Mouse (Mus musculus) CH12.LX (cell line): ENCODE measurements around the gene Nek4. TPM values are rescaled to one million over a fixed set of nuclear protein-coding genes. Genes with fewer than 3 reads are reported as not detected.

Source experiments
- DNase-seq: peaks from one replicate; pipeline ENCODE4 v3.0.0-alpha.2; 2013; ENCODE audit errors: extremely low read depth
- H3K27ac ChIP-seq: 2 replicates; pipeline ENCODE4 v1.5.1; 2012; ENCODE audit warnings: low read depth, mild to moderate bottlenecking, control low read depth, moderate library complexity; ENCODE audit not compliant: insufficient read depth
- H3K27me3 ChIP-seq: replicated peaks from 2 replicates; pipeline ENCODE3; 2012; ENCODE audit warnings: inconsistent platforms
- H3K36me3 ChIP-seq, 2 experiments: replicated peaks in 1 of 2; 2 replicates each; pipeline versions ENCODE3 to v1.6.1; 2012; ENCODE audit warnings: inconsistent platforms in 1 of 2, low read length in 1 of 2, mild to moderate bottlenecking in 1 of 2, mixed read lengths in 1 of 2, moderate library complexity in 1 of 2; ENCODE audit not compliant: control insufficient read depth in 1 of 2, insufficient read depth in 1 of 2
- H3K4me1 ChIP-seq, 2 experiments: 2 replicates each; pipeline ENCODE4 v1.6.1; 2012; ENCODE audit warnings: inconsistent platforms in 1 of 2, moderate library complexity in 1 of 2; ENCODE audit not compliant: insufficient read depth in 2 of 2, control insufficient read depth in 1 of 2
- H3K4me2 ChIP-seq: 2 replicates; pipeline ENCODE4 v1.6.1; 2012; ENCODE audit warnings: low read depth, mild to moderate bottlenecking, control low read depth; ENCODE audit not compliant: poor library complexity, insufficient read depth, severe bottlenecking
- H3K4me3 ChIP-seq, 3 experiments: fragments of 150-350 bp in 1 of 3; sonication (generic) in 1 of 3; replicated peaks in 1 of 3; 2 replicates each; pipeline versions ENCODE3 to v1.5.1; 2011 to 2012; ENCODE audit warnings: low read depth in 2 of 3, low read length in 2 of 3, mild to moderate bottlenecking in 2 of 3, moderate library complexity in 2 of 3, control low read depth in 1 of 3, improper control_type of control experiment in 1 of 3, inconsistent platforms in 1 of 3, mixed read lengths in 1 of 3; ENCODE audit not compliant: poor library complexity in 1 of 3
- H3K79me2 ChIP-seq: replicated peaks from 2 replicates; pipeline ENCODE4 v1.6.1; 2012; ENCODE audit warnings: mild to moderate bottlenecking, moderate library complexity; ENCODE audit not compliant: control insufficient read depth, poor library complexity, insufficient read depth, severe bottlenecking; ENCODE audit errors: extremely low read depth
- H3K9ac ChIP-seq: 2 replicates; pipeline ENCODE4 v1.6.1; 2012; ENCODE audit warnings: low read depth, mild to moderate bottlenecking, control low read depth, moderate library complexity; ENCODE audit not compliant: insufficient read depth
- H3K9me3 ChIP-seq: replicated peaks from 2 replicates; pipeline ENCODE3; 2012; ENCODE audit warnings: low read length, inconsistent platforms, mixed read lengths
- BHLHE40 ChIP-seq: IDR thresholded peaks from 2 replicates; pipeline ENCODE4 v1.6.1; 2011; ENCODE audit warnings: mild to moderate bottlenecking, low read depth, low read length, improper control_type of control experiment
- CHD1 ChIP-seq: IDR thresholded peaks from 2 replicates; pipeline ENCODE4 v1.6.1; 2012; ENCODE audit warnings: low read depth, low read length, improper control_type of control experiment, inconsistent platforms
- CHD2 ChIP-seq: IDR thresholded peaks from 2 replicates; pipeline ENCODE4 v1.6.1; 2011; ENCODE audit warnings: low read length, improper control_type of control experiment
- ELF1 ChIP-seq: IDR thresholded peaks from 2 replicates; pipeline ENCODE4 v1.6.1; 2014; ENCODE audit warnings: low read depth, mild to moderate bottlenecking, inconsistent platforms, low read length, improper control_type of control experiment
- EP300 ChIP-seq: IDR thresholded peaks from 2 replicates; pipeline ENCODE4 v1.6.1; 2011; ENCODE audit warnings: low read length, improper control_type of control experiment
- ETS1 ChIP-seq: conservative IDR thresholded peaks from 2 replicates; pipeline ENCODE4 v1.6.1; 2012; ENCODE audit warnings: low read depth, mild to moderate bottlenecking, inconsistent platforms, low read length, improper control_type of control experiment, moderate library complexity
- GABPA ChIP-seq: IDR thresholded peaks from 2 replicates; pipeline ENCODE4 v1.6.1; 2012; ENCODE audit warnings: low read depth, low read length, improper control_type of control experiment, inconsistent platforms; ENCODE audit not compliant: insufficient replicate concordance
- HCFC1 ChIP-seq: IDR thresholded peaks from 2 replicates; pipeline ENCODE4 v1.6.1; 2012; ENCODE audit warnings: low read depth, mild to moderate bottlenecking, inconsistent platforms, low read length, improper control_type of control experiment
- IRF4 ChIP-seq: IDR thresholded peaks from 2 replicates; pipeline ENCODE4 v1.6.1; 2014; ENCODE audit warnings: low read depth, mild to moderate bottlenecking, inconsistent platforms, low read length, improper control_type of control experiment
- JUND ChIP-seq: conservative IDR thresholded peaks from 2 replicates; pipeline ENCODE4 v1.6.1; 2011; ENCODE audit warnings: low read depth, low read length, improper control_type of control experiment
- KAT2A ChIP-seq: IDR thresholded peaks from 2 replicates; pipeline ENCODE4 v1.6.1; 2012; ENCODE audit warnings: low read length, improper control_type of control experiment, inconsistent platforms; ENCODE audit not compliant: insufficient replicate concordance
- MAX ChIP-seq: IDR thresholded peaks from 2 replicates; pipeline ENCODE4 v1.6.1; 2011; ENCODE audit warnings: low read length, improper control_type of control experiment
- MAZ ChIP-seq: IDR thresholded peaks from 2 replicates; pipeline ENCODE4 v1.6.1; 2012; ENCODE audit warnings: low read depth, mild to moderate bottlenecking, inconsistent platforms, low read length, improper control_type of control experiment, moderate library complexity
- MEF2A ChIP-seq: IDR thresholded peaks from 2 replicates; pipeline ENCODE4 v1.6.1; 2014; ENCODE audit warnings: low read depth, mild to moderate bottlenecking, inconsistent platforms, low read length, improper control_type of control experiment, borderline replicate concordance
- MXI1 ChIP-seq: IDR thresholded peaks from 2 replicates; pipeline ENCODE4 v1.6.1; 2011; ENCODE audit warnings: mild to moderate bottlenecking, low read depth, low read length, improper control_type of control experiment
- MYC ChIP-seq: IDR thresholded peaks from 2 replicates; pipeline ENCODE4 v1.6.1; 2011; ENCODE audit warnings: low read depth, mild to moderate bottlenecking, improper control_type of control experiment, low read length
- NELFE ChIP-seq: IDR thresholded peaks from 2 replicates; pipeline ENCODE4 v1.6.1; 2011; ENCODE audit warnings: low read depth, low read length, improper control_type of control experiment
- NRF1 ChIP-seq: IDR thresholded peaks from 2 replicates; pipeline ENCODE4 v1.6.1; 2014; ENCODE audit warnings: low read depth, mild to moderate bottlenecking, inconsistent platforms, low read length, improper control_type of control experiment, moderate library complexity
- POLR2A ChIP-seq: IDR thresholded peaks from 2 replicates; pipeline ENCODE4 v1.6.1; 2011; ENCODE audit warnings: low read depth, mild to moderate bottlenecking, improper control_type of control experiment, low read length
- POLR2AphosphoS2 ChIP-seq: IDR thresholded peaks from 2 replicates; pipeline ENCODE4 v1.6.1; 2011; ENCODE audit warnings: low read depth, low read length, improper control_type of control experiment
- RCOR1 ChIP-seq: conservative IDR thresholded peaks from 2 replicates; pipeline ENCODE4 v1.6.1; 2012; ENCODE audit warnings: low read depth, mild to moderate bottlenecking, inconsistent platforms, low read length, improper control_type of control experiment
- SIN3A ChIP-seq: IDR thresholded peaks from 2 replicates; pipeline ENCODE4 v1.6.1; 2012; ENCODE audit warnings: low read length, improper control_type of control experiment, inconsistent platforms
- SMC3 ChIP-seq: IDR thresholded peaks from 2 replicates; pipeline ENCODE4 v1.6.1; 2011; ENCODE audit warnings: low read depth, low read length, improper control_type of control experiment
- TBP ChIP-seq: conservative IDR thresholded peaks from 2 replicates; pipeline ENCODE4 v1.6.1; 2011; ENCODE audit warnings: low read depth, low read length, improper control_type of control experiment
- TCF12 ChIP-seq: IDR thresholded peaks from 2 replicates; pipeline ENCODE4 v1.6.1; 2014; ENCODE audit warnings: low read depth, mild to moderate bottlenecking, inconsistent platforms, low read length, improper control_type of control experiment
- UBTF ChIP-seq: IDR thresholded peaks from 2 replicates; pipeline ENCODE4 v1.6.1; 2012; ENCODE audit warnings: low read depth, mild to moderate bottlenecking, inconsistent platforms, low read length, improper control_type of control experiment, moderate library complexity
- USF1 ChIP-seq: IDR thresholded peaks from 2 replicates; pipeline ENCODE4 v1.6.1; 2014; ENCODE audit warnings: low read depth, mild to moderate bottlenecking, inconsistent platforms, low read length, improper control_type of control experiment
- USF2 ChIP-seq: conservative IDR thresholded peaks from 2 replicates; pipeline ENCODE4 v1.6.1; 2011; ENCODE audit warnings: low read depth, low read length, improper control_type of control experiment
- ZKSCAN1 ChIP-seq: IDR thresholded peaks from 2 replicates; pipeline ENCODE4 v1.6.1; 2012; ENCODE audit warnings: low read depth, inconsistent platforms, low read length, improper control_type of control experiment, borderline replicate concordance
- ZMIZ1 ChIP-seq: IDR thresholded peaks from 2 replicates; pipeline ENCODE4 v1.6.1; 2012; ENCODE audit warnings: low read depth, mild to moderate bottlenecking, inconsistent platforms, low read length, improper control_type of control experiment
- ZNF384 ChIP-seq: IDR thresholded peaks from 2 replicates; pipeline ENCODE4 v1.6.1; 2012; ENCODE audit warnings: low read depth, low read length, improper control_type of control experiment, inconsistent platforms
- dilution Hi-C: fragments of 300-500 bp; cut with MboI; formaldehyde crosslinking; loops from 2 replicates; pipeline ENCODE4 v1.14.3; 2020; ENCODE audit warnings: low sequenced_read_pairs; ENCODE audit not compliant: extremely low pct_unique_long_range_greater_than_20kb, extremely low pct_ligation_motif_present
- in situ Hi-C: fragments of 300-500 bp; cut with MboI; formaldehyde crosslinking; loops from 3 replicates; pipeline ENCODE4 v1.14.3; 2019; ENCODE audit warnings: low sequenced_read_pairs, low pct_ligation_motif_present, low pct_unique_long_range_greater_than_20kb, mixed read lengths
- polyA plus RNA-seq: library from polyadenylated mRNA; unstranded; fragments of >175 nt; gene quantifications from 2 replicates; pipeline ENCODE4 v1.2.1, GENCODE M21; 2012; ENCODE audit warnings: low read depth; ENCODE audit not compliant: insufficient read length
- total RNA-seq, 2 experiments: library from RNA; depleted of rRNA; stranded (reverse); fragments of 300-350 nt in 1 of 2; fragments of >200 nt in 1 of 2; gene quantifications; 2 replicates each; pipeline ENCODE4 v1.2.3; 2012 to 2014

Nek4 gene
- 15.5 and 17.4 TPM in 2 replicates for total RNA-seq (2012; rRNA removed)
- total RNA-seq (2014; rRNA removed) = 17.1 and 17.5 TPM in 2 replicates
- 17.6 and 18.3 TPM in 2 replicates for polyA plus RNA-seq

DNA sequence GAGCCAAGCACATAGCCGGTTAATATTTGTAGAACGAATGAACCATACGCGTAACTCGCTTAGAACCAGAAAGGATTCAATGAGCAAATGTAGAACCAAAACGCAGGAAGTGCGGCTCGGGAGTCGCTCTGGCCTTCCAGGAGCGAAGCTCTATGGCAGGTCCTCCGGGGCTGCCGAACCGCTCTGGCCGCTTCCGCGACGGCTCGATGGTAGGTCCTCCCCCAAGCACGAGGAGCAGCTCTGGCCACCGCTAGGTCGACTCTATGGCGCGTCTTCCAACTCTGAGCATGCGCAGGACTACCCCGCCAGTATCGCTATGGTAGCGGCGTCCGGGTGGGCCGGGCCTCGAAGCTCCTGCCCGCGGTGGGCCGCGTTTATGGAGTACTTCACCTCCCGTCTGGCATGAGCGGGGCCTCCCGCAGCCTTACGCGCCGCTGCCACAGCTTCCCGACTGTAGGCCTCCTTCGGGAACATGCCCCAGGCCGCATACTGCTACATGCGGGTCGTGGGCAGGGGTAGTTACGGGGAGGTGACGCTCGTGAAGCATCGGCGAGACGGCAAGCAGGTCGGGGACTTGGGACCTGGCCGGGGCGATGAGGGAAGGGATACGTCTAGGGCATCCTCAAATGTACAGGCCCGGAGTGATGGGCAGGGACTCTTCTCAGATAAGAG lies at the start of gene Nek4:
Gene Nek4, plus strand, starts transcription at position 224 of the 672 bp plus-strand sequence.
- Histone ChIP-seq H3K27me3 (no peaks in the 10 kb centered on the region), H3K9me3 (no peaks in the 10 kb centered on the region), H3K36me3 (peaks cover 11 to 18% of the 10 kb centered on the region in 2 experiments), H3K9ac (peak within 1 kb of the TSS; percentile 72), H3K4me2 (peak within 1 kb of the TSS; percentile 79), H3K79me2 (no peaks in the 10 kb centered on the region; the same call in 1 of the 2 replicates), H3K4me1 (peaks cover 2 to 22% of the 10 kb centered on the region in 2 experiments; a peak in 2 of 4 replicates), H3K4me3 (peak within 1 kb of the TSS; percentile 56 to 94 (median 87)), H3K27ac (peak within 1 kb of the TSS; percentile 43; the same call in 1 of the 2 replicates)
- in situ Hi-C loops = no loop called here
- dilution Hi-C loops = no loop called here
- TF ChIP-seq ZMIZ1 (peak; percentile 81), MAZ (peak; percentile 65; the same call in 1 of the 2 replicates), USF1 (no peak), MXI1 (peak; percentile 94), CHD2 (no peak), CHD1 (no peak), GABPA (peak; percentile 89), JUND (no peak), TCF12 (peak; percentile 91), HCFC1 (peak; percentile 91), MAX (peak; percentile 94), MEF2A (peak; percentile 76), POLR2A (peak; percentile 88), ZNF384 (0 out of 2 replicates have a peak, but pooled peaks have one; percentile 19), NRF1 (peak; percentile 99), BHLHE40 (0 out of 2 replicates have a peak, but pooled peaks have one; percentile 39), MYC (peak; percentile 93), ETS1 (peak; percentile 49), USF2 (no peak), RCOR1 (0 out of 2 replicates have a peak, but pooled peaks have one; percentile 42), POLR2AphosphoS2 (peak; percentile 94; the same call in 1 of the 2 replicates), NELFE (peak; percentile 75), IRF4 (peak; percentile 75), SMC3 (no peak), KAT2A (peak; percentile 79; the same call in 1 of the 2 replicates), UBTF (no peak), TBP (peak; percentile 91), ELF1 (peak; percentile 94), SIN3A (peak; percentile 96), ZKSCAN1 (no peak), EP300 (no peak)
- DNase-seq = peak; percentile 97
